Mouse (Mus musculus): Measurements from ENCODE around the gene Agap1.

Gene Agap1

GRCm38 (mm10) chr1:89757545-89757944 lies 302.9 kb downstream of the Agap1 start:
- peak; percentile 30 for DNase-seq (ENCODE audit: low spot score)

DNA sequence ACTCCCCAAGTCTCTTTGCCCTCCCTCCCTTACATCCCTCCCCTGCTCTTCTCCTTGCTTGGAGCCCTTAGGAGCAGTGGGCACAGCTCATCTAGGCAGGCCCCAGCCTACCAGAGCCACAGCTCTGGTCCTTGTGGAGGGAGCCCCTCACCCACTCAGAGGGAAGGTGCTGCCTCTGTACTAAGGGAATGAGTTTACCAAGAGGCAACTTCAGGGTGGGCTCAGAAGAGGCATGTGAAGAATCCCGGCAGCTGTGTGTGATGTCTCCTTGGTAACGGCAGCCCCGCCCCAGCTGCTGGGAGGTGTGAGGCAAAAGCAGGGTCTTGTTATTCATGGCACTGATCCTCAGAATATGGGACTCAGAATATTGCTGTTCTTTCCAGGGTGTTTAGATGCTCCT lies 309.3 kb downstream of the Agap1 start:
- DNase-seq (ENCODE audit: low spot score) = peak; percentile 89

GRCm38 (mm10) chr1:89766891-89767290 lies 312.3 kb downstream of the Agap1 start:
- DNase-seq (ENCODE audit: low spot score) = no peak

GRCm38 (mm10) chr1:89769641-89770040 lies 315.0 kb downstream of the Agap1 start:
- DNase-seq (ENCODE audit: low spot score) = no peak

- DNase-seq (ENCODE audit: low spot score) = no peak
These were observed 315.7 kb downstream of the Agap1 start for GRCm38 (mm10) chr1:89770298-89770697.

- DNase-seq (ENCODE audit: low spot score) = no peak
These were observed 321.1 kb downstream of the Agap1 start for GRCm38 (mm10) chr1:89775750-89776149.

DNA sequence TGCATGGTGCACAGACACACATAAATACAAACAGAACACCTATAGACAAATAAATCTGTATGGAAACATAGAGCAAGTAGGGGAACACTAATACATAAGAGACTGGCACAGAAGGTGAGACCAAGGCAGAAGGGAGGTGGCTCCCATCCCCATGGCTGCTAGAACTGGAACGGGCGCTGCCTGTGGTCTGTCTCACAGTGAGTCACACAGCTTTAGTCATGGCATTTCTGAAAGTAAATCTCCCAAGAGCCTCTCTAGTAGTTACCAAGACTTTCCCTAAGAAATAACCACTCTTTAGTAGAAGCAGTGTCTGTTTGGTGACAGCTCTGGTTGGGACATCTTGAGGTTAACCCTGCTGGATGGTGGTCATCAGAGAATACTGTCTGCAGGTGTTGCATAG lies 326.1 kb downstream of the Agap1 start:
- DNase-seq (ENCODE audit: low spot score) = no peak

DNA sequence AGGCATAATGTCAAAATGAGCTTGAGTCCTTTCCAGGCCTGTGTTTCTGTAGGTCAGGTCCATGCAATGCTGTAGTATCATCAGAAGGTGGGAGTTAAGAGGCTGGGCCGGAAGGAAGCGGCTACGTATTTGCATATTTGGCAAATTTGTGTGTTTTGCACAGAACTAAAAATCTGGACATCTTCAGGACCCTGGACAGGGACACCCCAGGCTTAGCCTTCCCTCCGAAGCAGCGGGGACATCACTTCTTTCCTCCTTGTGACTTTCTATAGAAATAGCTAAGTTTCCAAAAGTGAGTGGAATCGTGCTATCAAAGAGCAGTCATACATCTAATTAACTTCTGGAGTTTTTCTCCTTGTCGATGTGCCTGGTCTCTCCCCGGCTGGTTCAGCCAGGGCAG lies 327.3 kb downstream of the Agap1 start:
- DNase-seq (ENCODE audit: low spot score) = peak; percentile 47

DNA sequence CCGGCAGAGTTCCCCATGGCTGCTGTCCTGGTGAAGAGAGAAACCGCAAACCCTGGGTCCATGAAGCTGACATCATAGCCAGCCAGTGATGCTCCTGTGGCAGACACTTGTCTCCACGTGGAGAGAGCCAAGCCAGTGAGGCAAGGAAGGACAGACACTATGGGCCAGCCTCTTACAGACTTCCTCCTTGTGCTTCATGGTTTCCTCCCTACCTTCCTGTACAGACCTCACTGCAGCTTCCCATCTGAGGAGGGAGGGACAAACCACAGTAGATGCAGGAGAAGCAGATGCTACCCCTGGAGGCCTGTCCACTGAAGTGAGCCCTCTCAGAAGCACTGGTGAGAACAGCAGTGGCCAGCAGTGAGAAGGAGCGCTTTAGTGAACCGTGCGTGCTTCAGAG lies 332.2 kb downstream of the Agap1 start:
- no peak for DNase-seq (ENCODE audit: low spot score)

DNA sequence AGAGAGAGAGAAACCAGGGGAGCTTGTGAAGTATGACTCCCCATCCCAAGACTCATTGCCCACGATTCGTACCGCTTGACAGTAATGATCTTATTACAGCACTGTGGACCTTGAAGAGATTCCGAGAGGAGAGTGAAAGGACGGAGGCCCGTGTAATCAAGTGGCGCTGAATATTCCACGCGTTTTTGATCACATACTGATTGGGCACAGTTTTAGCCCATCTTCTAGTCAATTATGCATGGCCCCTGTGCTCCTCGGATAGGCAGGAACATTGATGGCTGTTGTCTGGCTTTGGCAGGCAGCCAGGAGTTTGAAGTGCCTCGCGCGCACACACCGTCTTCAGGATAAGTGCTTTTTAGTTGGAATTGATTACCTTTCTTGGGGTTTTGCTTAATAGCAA lies 344.1 kb downstream of the Agap1 start:
- no peak for DNase-seq (ENCODE audit: low spot score)

DNA sequence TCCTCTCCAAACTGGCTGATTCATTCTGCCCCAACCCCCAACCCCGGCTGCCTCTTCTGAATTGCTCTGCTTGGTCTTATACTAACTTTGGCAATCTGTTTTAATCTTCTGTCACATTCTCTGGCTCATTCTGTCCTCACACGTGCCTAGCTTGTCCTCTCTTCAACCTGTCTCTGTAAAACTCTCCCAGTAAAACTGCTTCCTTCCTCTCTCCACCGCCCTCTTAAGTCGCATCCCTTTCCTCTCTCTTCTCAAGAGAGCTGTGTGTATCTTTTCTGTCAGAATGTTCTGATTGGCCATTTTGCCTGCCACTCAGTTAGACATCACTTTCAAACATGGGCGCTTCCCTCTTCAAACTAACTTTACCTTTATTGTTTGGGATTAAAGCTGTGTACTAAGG lies 346.9 kb downstream of the Agap1 start:
- no peak for DNase-seq (ENCODE audit: low spot score)

DNA sequence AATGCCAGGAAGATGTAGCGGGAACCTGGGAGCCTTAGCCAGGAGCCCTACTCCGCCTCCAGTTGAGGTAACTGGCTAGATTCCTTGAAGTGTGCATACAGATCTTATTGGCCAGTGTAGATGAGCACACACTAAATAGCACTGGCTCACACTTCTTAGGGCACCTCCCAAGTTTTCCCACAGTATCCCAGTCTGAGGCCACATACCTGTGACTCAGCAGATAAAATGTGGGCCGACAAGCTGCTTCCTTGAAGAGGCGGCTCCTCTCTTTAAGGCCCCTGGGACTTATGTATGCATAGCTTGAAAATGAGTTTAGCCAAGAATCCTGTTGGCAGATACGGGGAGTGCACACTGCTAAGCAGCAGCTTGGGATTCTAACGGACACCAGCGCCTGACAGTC lies 350.4 kb downstream of the Agap1 start:
- no peak for DNase-seq (ENCODE audit: low spot score)

GRCm38 (mm10) chr1:89812816-89813215 lies 358.2 kb downstream of the Agap1 start:
- no peak for DNase-seq (ENCODE audit: low spot score)

DNA sequence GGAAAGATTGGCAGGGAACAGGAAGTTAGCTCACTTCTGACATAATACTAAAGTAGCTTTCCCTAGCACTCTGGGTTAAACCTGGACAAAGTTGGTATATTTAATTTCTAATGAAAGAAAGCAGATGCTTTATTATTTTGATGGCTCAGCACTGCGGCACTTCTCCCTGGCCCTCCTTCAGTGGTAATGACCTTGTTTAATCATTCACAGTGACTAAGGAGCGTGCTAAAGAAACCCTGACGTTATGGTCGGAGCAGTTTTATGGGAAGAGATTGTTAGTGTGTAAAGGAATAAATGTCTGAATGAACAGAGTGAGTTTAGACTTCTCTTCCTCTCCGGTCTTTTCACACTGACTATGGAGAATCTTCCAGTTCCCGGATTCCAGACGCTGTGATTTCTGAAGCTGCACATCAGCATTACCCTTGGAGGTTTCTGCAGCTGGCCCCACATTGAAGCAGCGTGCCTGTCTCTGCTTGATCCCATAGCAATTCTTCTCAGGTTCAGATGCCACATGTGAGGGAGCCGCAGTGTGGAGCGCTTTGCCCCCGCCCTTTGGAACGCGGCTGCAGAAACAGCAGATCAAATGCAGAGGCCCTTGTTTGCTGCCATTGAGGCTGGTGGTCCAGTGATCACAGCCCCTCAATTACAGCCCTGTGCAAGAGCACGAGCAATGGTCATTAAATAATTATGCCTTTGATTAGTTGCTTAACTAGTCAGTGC lies 362.0 kb downstream of the Agap1 start:
- peak; percentile 61 for DNase-seq (ENCODE audit: low spot score)

DNA sequence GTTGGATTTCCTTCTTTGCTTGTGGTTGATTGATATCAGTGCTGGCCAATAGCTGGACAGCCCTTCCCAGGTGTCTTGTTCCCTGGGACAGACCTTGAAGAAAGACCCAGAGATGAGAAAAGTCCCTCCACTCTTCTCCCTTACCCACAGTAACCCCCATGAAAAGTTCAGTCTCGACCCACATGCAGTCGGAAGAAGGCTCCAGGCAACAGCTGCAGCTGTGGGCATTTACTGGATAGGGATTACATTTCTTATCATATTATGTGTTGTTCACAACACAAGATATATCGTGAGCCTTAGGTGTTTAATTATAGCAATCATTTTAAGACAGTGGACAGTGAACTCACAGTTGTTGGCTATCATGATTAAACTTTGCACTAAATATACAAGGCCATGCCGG lies 367.2 kb downstream of the Agap1 start:
- DNase-seq (ENCODE audit: low spot score) = no peak

GRCm38 (mm10) chr1:89822431-89822830 lies 367.8 kb downstream of the Agap1 start:
- peak; percentile 43 for DNase-seq (ENCODE audit: low spot score)

DNA sequence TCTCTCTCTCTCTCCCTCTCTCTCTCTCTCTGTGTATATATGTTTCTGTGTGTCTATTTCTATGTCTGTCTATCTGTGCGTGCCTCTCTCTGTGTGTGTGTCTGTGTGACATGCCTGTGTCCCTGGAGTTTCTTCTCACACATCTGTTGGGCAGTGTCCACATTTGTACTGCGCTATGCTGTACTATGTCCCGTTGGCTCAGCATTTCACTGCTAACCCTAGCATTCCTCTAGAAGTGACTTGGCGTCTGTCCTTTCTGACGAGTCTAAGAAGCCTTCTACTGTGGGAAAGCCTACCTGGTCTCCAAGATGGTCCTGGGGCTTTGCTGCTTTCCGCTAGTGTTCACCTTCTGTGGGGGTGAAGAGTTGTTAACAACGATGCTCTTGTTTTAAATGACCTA lies 368.4 kb downstream of the Agap1 start:
- no peak for DNase-seq (ENCODE audit: low spot score)

GRCm38 (mm10) chr1:89827051-89827450 lies 372.4 kb downstream of the Agap1 start:
- no peak for DNase-seq (ENCODE audit: low spot score)

DNA sequence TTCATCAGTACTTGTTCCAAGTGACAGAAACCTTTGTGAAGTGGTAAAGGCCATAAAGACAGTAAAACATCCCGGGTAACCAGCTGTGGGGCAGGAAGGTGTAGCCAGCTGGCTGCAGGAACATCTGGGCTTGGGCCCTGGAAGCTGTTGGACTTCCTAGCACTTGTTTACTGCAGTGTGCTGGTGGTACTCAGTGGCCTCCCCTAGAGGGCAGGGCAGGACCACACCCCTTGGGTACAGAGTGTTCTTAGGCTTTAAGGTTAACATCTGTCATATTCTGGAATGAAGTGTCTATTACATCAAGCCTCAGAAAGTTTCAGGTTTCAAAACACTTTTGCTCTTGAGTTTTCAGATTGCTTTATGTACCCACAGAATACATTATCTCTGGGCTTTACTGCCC lies 376.5 kb downstream of the Agap1 start:
- no peak for DNase-seq (ENCODE audit: low spot score)

- DNase-seq (ENCODE audit: low spot score) = peak; percentile 54
These were observed 389.5 kb downstream of the Agap1 start for GRCm38 (mm10) chr1:89844064-89844463.

- DNase-seq (ENCODE audit: low spot score) = no peak
These were observed 390.9 kb downstream of the Agap1 start for GRCm38 (mm10) chr1:89845487-89845886.

- DNase-seq (ENCODE audit: low spot score) = peak; percentile 64
These were observed 391.5 kb downstream of the Agap1 start for GRCm38 (mm10) chr1:89846148-89846547.

DNA sequence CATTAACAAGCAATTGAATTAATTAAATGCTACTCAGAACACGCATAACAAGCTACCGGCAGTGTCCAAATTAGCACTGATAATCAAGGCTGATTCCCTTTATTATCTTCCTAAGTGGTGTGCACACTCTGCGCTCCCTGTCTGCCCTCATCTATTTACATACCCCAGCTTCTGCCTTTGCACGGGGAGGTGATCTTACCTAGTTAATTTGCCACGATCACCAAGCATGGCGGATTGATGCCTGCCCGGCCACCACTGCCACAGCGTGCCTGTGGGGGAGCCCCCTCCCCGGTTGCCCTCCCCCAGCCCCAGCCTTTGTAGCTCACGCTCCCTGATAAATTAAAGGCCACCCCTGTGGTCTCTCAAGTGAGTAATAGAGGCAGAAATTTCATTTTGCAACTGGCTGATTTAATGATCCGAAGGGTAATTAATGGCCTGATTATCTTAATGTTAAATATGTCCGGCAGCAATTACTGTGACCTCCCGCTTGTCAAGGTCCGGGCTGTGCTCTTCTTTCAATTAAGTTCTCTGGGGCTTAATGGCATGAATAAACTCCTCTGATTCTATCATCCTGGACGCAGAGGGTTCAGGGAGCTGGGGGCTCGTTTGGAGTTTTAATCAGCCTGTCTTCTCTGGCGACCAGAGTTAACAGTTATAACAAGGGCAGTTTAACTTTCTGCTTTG lies 393.9 kb downstream of the Agap1 start:
- peak; percentile 35 for DNase-seq (ENCODE audit: low spot score)
